Mouse (Mus musculus): Measurements from ENCODE around the gene Asnsd1.

- TF ChIP-seq CTCF (conservative IDR thresholded peaks at IDR 0.05; ENCODE audit: low read length) (no peak), POU5F1 (IDR thresholded peaks at IDR 0.05; ENCODE audit: borderline replicate concordance, low read length) (no peak)
These were observed 28.3 kb downstream of the Asnsd1 start for GRCm38 (mm10) chr1:53324277-53324676.
